Mouse (Mus musculus): ENCODE data around the gene Pla2g4a. TPM values are rescaled to one million over a fixed set of nuclear protein-coding genes. Genes with fewer than 3 reads are reported as not detected.

Gene Pla2g4a
- polyA plus RNA-seq, 1 experiment from 2014 or later: 1.7 TPM

GRCm38 (mm10) chr1:149922219-149922618 is 38.9 kb downstream of the Pla2g4a start:
- no peak for ATAC-seq (ENCODE audit: low read depth)
- Histone ChIP-seq H3K9ac (no peak overlapping the region), H3K4me1 (replicated peaks) (no peaks in the 10 kb centered on the region), H3K4me2 (no peak overlapping the region), H3K4me3 (no peak overlapping the region), H3K27ac (replicated peaks) (no peak overlapping the region), H3K9me3 (no peaks in the 10 kb centered on the region), H3K36me3 (no peaks in the 10 kb centered on the region), H3K27me3 (no peaks in the 10 kb centered on the region)
- 27% methylated on average over 1 of the region's 1 CpGs for WGBS

- Histone ChIP-seq H3K4me3 (no peak overlapping the region), H3K27ac (replicated peaks) (no peak overlapping the region), H3K4me1 (replicated peaks) (no peaks in the 10 kb centered on the region), H3K9me3 (no peaks in the 10 kb centered on the region), H3K27me3 (no peaks in the 10 kb centered on the region), H3K4me2 (no peak overlapping the region), H3K9ac (no peak overlapping the region), H3K36me3 (no peaks in the 10 kb centered on the region)
- no peak for ATAC-seq (ENCODE audit: low read depth)
- WGBS: 90% methylated on average over 5 of the region's 5 CpGs
Observed at GRCm38 (mm10) chr1:149921325-149921724, 39.8 kb downstream of the Pla2g4a start.

- no peak overlapping the region for H3K9ac ChIP-seq
- no peak overlapping the region for H3K4me3 ChIP-seq
- no peak overlapping the region for H3K4me2 ChIP-seq
- WGBS: 81% methylated on average over 7 of the region's 7 CpGs
- H3K9me3 ChIP-seq: no peaks in the 10 kb centered on the region
- H3K36me3 ChIP-seq: no peaks in the 10 kb centered on the region
- no peak overlapping the region for H3K27ac ChIP-seq (replicated peaks)
- H3K27me3 ChIP-seq: no peaks in the 10 kb centered on the region
- no peak for ATAC-seq (ENCODE audit: low read depth)
- H3K4me1 ChIP-seq (replicated peaks): no peaks in the 10 kb centered on the region
Observed at GRCm38 (mm10) chr1:149919301-149919700, 41.8 kb downstream of the Pla2g4a start.

- no peak overlapping the region for H3K4me2 ChIP-seq
- H3K27ac ChIP-seq (replicated peaks): no peak overlapping the region
- 84% methylated on average over 4 of the region's 4 CpGs for WGBS
Observed at GRCm38 (mm10) chr1:149912984-149913383, 48.1 kb downstream of the Pla2g4a start.

GRCm38 (mm10) chr1:149911050-149911449 is 50.0 kb downstream of the Pla2g4a start:
- WGBS: 83% methylated on average over 4 of the region's 4 CpGs
- ATAC-seq (ENCODE audit: low read depth): no peak
- Histone ChIP-seq H3K9ac (no peak overlapping the region), H3K4me1 (replicated peaks) (no peaks in the 10 kb centered on the region), H3K9me3 (no peaks in the 10 kb centered on the region), H3K36me3 (no peaks in the 10 kb centered on the region), H3K4me3 (no peak overlapping the region), H3K27ac (replicated peaks) (no peak overlapping the region), H3K27me3 (no peaks in the 10 kb centered on the region), H3K4me2 (no peak overlapping the region)

More at GRCm38 (mm10) chr1:149912984-149913383, 48.1 kb downstream of the Pla2g4a start:
- no peaks in the 10 kb centered on the region for H3K36me3 ChIP-seq
- H3K9me3 ChIP-seq: no peaks in the 10 kb centered on the region
- no peak overlapping the region for H3K9ac ChIP-seq
- H3K27me3 ChIP-seq: no peaks in the 10 kb centered on the region
- H3K4me1 ChIP-seq (replicated peaks): no peaks in the 10 kb centered on the region
- no peak overlapping the region for H3K4me3 ChIP-seq
- no peak for ATAC-seq (ENCODE audit: low read depth)

- no peaks in the 10 kb centered on the region for H3K4me1 ChIP-seq (replicated peaks)
- H3K4me3 ChIP-seq: no peak overlapping the region
- H3K9ac ChIP-seq: no peak overlapping the region
- H3K27me3 ChIP-seq: no peaks in the 10 kb centered on the region
- H3K36me3 ChIP-seq: no peaks in the 10 kb centered on the region
- WGBS: 79% methylated on average over 4 of the region's 4 CpGs
- H3K4me2 ChIP-seq: no peak overlapping the region
- ATAC-seq (ENCODE audit: low read depth): no peak
- no peak overlapping the region for H3K27ac ChIP-seq (replicated peaks)
- no peaks in the 10 kb centered on the region for H3K9me3 ChIP-seq
Observed at GRCm38 (mm10) chr1:149898001-149898625, 63.0 kb downstream of the Pla2g4a start.

- no peak for ATAC-seq (ENCODE audit: low read depth)
- 63% methylated on average over 5 of the region's 5 CpGs for WGBS
- Histone ChIP-seq H3K9me3 (no peaks in the 10 kb centered on the region), H3K4me2 (no peak overlapping the region), H3K9ac (no peak overlapping the region), H3K36me3 (no peaks in the 10 kb centered on the region), H3K4me3 (no peak overlapping the region), H3K27ac (replicated peaks) (no peak overlapping the region), H3K27me3 (no peaks in the 10 kb centered on the region), H3K4me1 (replicated peaks) (no peaks in the 10 kb centered on the region)
Observed at GRCm38 (mm10) chr1:149896590-149896989, 64.5 kb downstream of the Pla2g4a start.

GRCm38 (mm10) chr1:149894940-149895339 is 66.2 kb downstream of the Pla2g4a start:
- H3K4me3 ChIP-seq: no peak overlapping the region
- no peak overlapping the region for H3K9ac ChIP-seq
- no peaks in the 10 kb centered on the region for H3K4me1 ChIP-seq (replicated peaks)
- no peak overlapping the region for H3K4me2 ChIP-seq
- no peaks in the 10 kb centered on the region for H3K36me3 ChIP-seq
- no peak for ATAC-seq (ENCODE audit: low read depth)
- no peaks in the 10 kb centered on the region for H3K27me3 ChIP-seq
- 78% methylated on average over 8 of the region's 8 CpGs for WGBS
- H3K9me3 ChIP-seq: no peaks in the 10 kb centered on the region
- H3K27ac ChIP-seq (replicated peaks): no peak overlapping the region

GRCm38 (mm10) chr1:149893903-149894302 is 67.2 kb downstream of the Pla2g4a start:
- no peaks in the 10 kb centered on the region for H3K36me3 ChIP-seq
- H3K9ac ChIP-seq: no peak overlapping the region
- no peak overlapping the region for H3K4me2 ChIP-seq
- no peak overlapping the region for H3K27ac ChIP-seq (replicated peaks)
- ATAC-seq (ENCODE audit: low read depth): no peak
- H3K27me3 ChIP-seq: no peaks in the 10 kb centered on the region
- H3K9me3 ChIP-seq: no peaks in the 10 kb centered on the region
- no peaks in the 10 kb centered on the region for H3K4me1 ChIP-seq (replicated peaks)
- no peak overlapping the region for H3K4me3 ChIP-seq
- whole genome bisulfite sequencing: 89% methylated on average over 2 of the region's 2 CpGs

- H3K36me3 ChIP-seq: no peaks in the 10 kb centered on the region
- H3K9ac ChIP-seq: no peak overlapping the region
- no peak for ATAC-seq (ENCODE audit: low read depth)
- no peaks in the 10 kb centered on the region for H3K4me1 ChIP-seq (replicated peaks)
- H3K27me3 ChIP-seq: no peaks in the 10 kb centered on the region
- no peak overlapping the region for H3K27ac ChIP-seq (replicated peaks)
- no peaks in the 10 kb centered on the region for H3K9me3 ChIP-seq
- H3K4me3 ChIP-seq: no peak overlapping the region
- 74% methylated on average over 5 of the region's 5 CpGs for WGBS
- H3K4me2 ChIP-seq: no peak overlapping the region
Observed at GRCm38 (mm10) chr1:149891057-149891456, 70.0 kb downstream of the Pla2g4a start.

- ATAC-seq (ENCODE audit: low read depth): no peak
- H3K4me1 ChIP-seq (replicated peaks): no peaks in the 10 kb centered on the region
- H3K4me3 ChIP-seq: no peak overlapping the region
- no peaks in the 10 kb centered on the region for H3K27me3 ChIP-seq
- no peaks in the 10 kb centered on the region for H3K36me3 ChIP-seq
- H3K9me3 ChIP-seq: no peaks in the 10 kb centered on the region
- no peak overlapping the region for H3K9ac ChIP-seq
- H3K4me2 ChIP-seq: no peak overlapping the region
- no peak overlapping the region for H3K27ac ChIP-seq (replicated peaks)
- WGBS: 73% methylated on average over 6 of the region's 6 CpGs
Observed at GRCm38 (mm10) chr1:149882419-149883025, 78.6 kb downstream of the Pla2g4a start.

GRCm38 (mm10) chr1:149878175-149878574 is 82.9 kb downstream of the Pla2g4a start:
- 72% methylated on average over 3 of the region's 3 CpGs for WGBS
- H3K36me3 ChIP-seq: no peaks in the 10 kb centered on the region
- H3K9ac ChIP-seq: no peak overlapping the region
- H3K4me2 ChIP-seq: no peak overlapping the region
- ATAC-seq (ENCODE audit: low read depth): no peak
- no peak overlapping the region for H3K4me3 ChIP-seq
- no peak overlapping the region for H3K27ac ChIP-seq (replicated peaks)
- no peaks in the 10 kb centered on the region for H3K9me3 ChIP-seq
- no peaks in the 10 kb centered on the region for H3K4me1 ChIP-seq (replicated peaks)
- no peaks in the 10 kb centered on the region for H3K27me3 ChIP-seq

- Histone ChIP-seq H3K36me3 (no peaks in the 10 kb centered on the region), H3K4me3 (no peak overlapping the region), H3K27ac (replicated peaks) (no peak overlapping the region), H3K4me2 (no peak overlapping the region), H3K9me3 (no peaks in the 10 kb centered on the region), H3K9ac (no peak overlapping the region), H3K27me3 (no peaks in the 10 kb centered on the region), H3K4me1 (replicated peaks) (no peaks in the 10 kb centered on the region)
- 77% methylated on average over 3 of the region's 3 CpGs for WGBS
- ATAC-seq (ENCODE audit: low read depth): no peak
Observed at GRCm38 (mm10) chr1:149876502-149876901, 84.6 kb downstream of the Pla2g4a start.

All from neural tube, embryonic 13.5 days (tissue).